Mouse (Mus musculus) effector memory CD4-positive, alpha-beta T cell, adult 7 months (primary cell): ENCODE results near the gene Cyld. TPM values are rescaled to one million over a fixed set of nuclear protein-coding genes. Genes with fewer than 3 reads are reported as not detected.

Experiments
- polyA plus RNA-seq: library from polyadenylated mRNA; unstranded; fragments of 100-300 nt; shearing (Covaris generic); gene quantifications from one replicate; pipeline ENCODE4 v1.2.1, GENCODE M21; 2017

Cyld gene
- polyA plus RNA-seq = 126 TPM

GRCm38 (mm10) chr8:88696721-88697641 is at the start of gene Cyld:
Gene Cyld, plus strand, starts transcription at chr8:88697028.

Other genes with a start within 250 kb of the Cyld start
- gene Nkd1, start 175.7 kb upstream of the Cyld start, polyA plus RNA-seq = not detected
- 76.6 TPM for gene Snx20, start 60.9 kb upstream of the Cyld start, polyA plus RNA-seq
- gene Nod2, start 49.7 kb upstream of the Cyld start, polyA plus RNA-seq = 0.28 TPM